ENCODE assay signal across 9 mouse cellular contexts in genomic region chr2:129947847-129948553, GRCm38 (mm10).
DNase-seq lines count a peak whose midpoint lies in the region; ATAC-seq and TF ChIP-seq lines count a peak whose summit lies in the region.
"Had no signal": no experiment of that assay in that cellular context is flagged by ENCODE, and none has a peak within 500 bp of the region (broad histone marks: within the 10 kb centered on the region; RNA-seq: fewer than 3 reads in every experiment).

No protein-coding gene starts in this region.

- TF ChIP-seq POLR2A in limb, embryonic 14.5 days (IDR thresholded peaks at IDR 0.05; ENCODE audit: borderline replicate concordance, extremely low read depth, insufficient read depth, insufficient read length): no peak

- peak overlapping the region; percentile 42 for H3K9ac ChIP-seq in lung, embryonic 14.5 days
- peak overlapping the region; percentile 32; the same call in 1 of the 2 replicates for H3K9ac ChIP-seq in forebrain, embryonic 11.5 days (ENCODE audit: low read length)
- peak overlapping the region; percentile 9; the same call in 1 of the 2 replicates for H3K9ac ChIP-seq in limb, embryonic 14.5 days (ENCODE audit: low read depth, low read length, severe bottlenecking)

- H3K27ac ChIP-seq in lung, embryonic 14.5 days (ENCODE audit: low read depth): peak overlapping the region; percentile 16; the same call in 1 of the 2 replicates
- H3K27ac ChIP-seq in forebrain, embryonic 11.5 days (ENCODE audit: low read depth, low read length): no peak overlapping the region
- H3K27ac ChIP-seq in limb, embryonic 14.5 days (replicated peaks; ENCODE audit: low read depth, low read length): no peak overlapping the region

- H3K4me3 ChIP-seq in lung, embryonic 14.5 days (ENCODE audit: low read depth, low read length): peak overlapping the region; percentile 18
- peak overlapping the region; percentile 16 for H3K4me3 ChIP-seq in forebrain, embryonic 11.5 days (ENCODE audit: low read depth, low read length)
- H3K4me3 ChIP-seq in limb, embryonic 14.5 days (replicated peaks; ENCODE audit: low read length): no peak overlapping the region

- no peaks in the 10 kb centered on the region for H3K9me3 ChIP-seq in lung, embryonic 14.5 days (ENCODE audit: low read depth, low read length)
- no peaks in the 10 kb centered on the region for H3K9me3 ChIP-seq in forebrain, embryonic 11.5 days (ENCODE audit: control insufficient read depth, low read length)
- no peaks in the 10 kb centered on the region for H3K9me3 ChIP-seq in limb, embryonic 14.5 days (ENCODE audit: control insufficient read depth, low read length)

- no peaks in the 10 kb centered on the region for H3K36me3 ChIP-seq in lung, embryonic 14.5 days (ENCODE audit: insufficient read depth)
- no peaks in the 10 kb centered on the region for H3K36me3 ChIP-seq in forebrain, embryonic 11.5 days (ENCODE audit: control insufficient read depth, insufficient read depth, low read length)
- no peaks in the 10 kb centered on the region for H3K36me3 ChIP-seq in limb, embryonic 14.5 days (ENCODE audit: control insufficient read depth, insufficient read depth, low read length)

- ATAC-seq in lung, embryonic 14.5 days (ENCODE audit: insufficient read depth): peak; percentile 70
- ATAC-seq in forebrain, embryonic 11.5 days (replicated peaks; ENCODE audit: low FRiP score): no peak; the same call in 1 of the 2 replicates
- no peak for ATAC-seq in limb, embryonic 14.5 days (ENCODE audit: low FRiP score, low read depth)
- ATAC-seq in erythroblast, adult 5-6 weeks (replicated peaks; ENCODE audit: low FRiP score, poor library complexity, severe bottlenecking): no peak

- peak; percentile 36 for DNase-seq in lung, embryonic 14.5 days
- no peak for DNase-seq in lung, postnatal 4 days
- DNase-seq in forebrain, embryonic 11.5 days (ENCODE audit: low spot score): peak; percentile 59
- DNase-seq in limb, embryonic 14.5 days (ENCODE audit: low spot score): no peak
- DNase-seq in retina, embryonic 14.5 days (ENCODE audit: low spot score): peak; percentile 21
- DNase-seq in frontal cortex, adult 2 months (ENCODE audit: extremely low spot score in 1 of 2, low spot score in 1 of 2): no peak
- no peak for DNase-seq in right cerebral cortex, adult 18-20 months
- DNase-seq: right cerebral cortex, postnatal 25 days had no signal

- TF ChIP-seq CTCF in lung, embryonic 14.5 days (IDR thresholded peaks at IDR 0.05; ENCODE audit: low read depth): no peak

- no peaks in the 10 kb centered on the region for H3K27me3 ChIP-seq in lung, embryonic 14.5 days (ENCODE audit: insufficient read depth, low read length)
- no peaks in the 10 kb centered on the region for H3K27me3 ChIP-seq in forebrain, embryonic 11.5 days (ENCODE audit: control insufficient read depth, insufficient read depth, low read length)
- H3K27me3 ChIP-seq in limb, embryonic 14.5 days (ENCODE audit: control insufficient read depth, insufficient read depth, low read length): no peaks in the 10 kb centered on the region

- no peaks in the 10 kb centered on the region for H3K4me1 ChIP-seq in lung, embryonic 14.5 days (ENCODE audit: insufficient read depth)
- no peaks in the 10 kb centered on the region for H3K4me1 ChIP-seq in forebrain, embryonic 11.5 days (replicated peaks; ENCODE audit: control insufficient read depth, insufficient read depth, low read length)
- no peaks in the 10 kb centered on the region for H3K4me1 ChIP-seq in limb, embryonic 14.5 days (ENCODE audit: control insufficient read depth, insufficient read depth, low read length)

- WGBS in lung, embryonic 14.5 days: 23% methylated on average over 20 of the region's 20 CpGs
- 49% methylated on average over 20 of the region's 20 CpGs for WGBS in forebrain, embryonic 11.5 days
- 33% methylated on average over 20 of the region's 20 CpGs for WGBS in limb, embryonic 14.5 days

- H3K4me2 ChIP-seq in lung, embryonic 14.5 days: peak overlapping the region; percentile 50
- H3K4me2 ChIP-seq in forebrain, embryonic 11.5 days (ENCODE audit: low read depth, low read length, severe bottlenecking): peak overlapping the region; percentile 39
- H3K4me2 ChIP-seq in limb, embryonic 14.5 days (replicated peaks; ENCODE audit: low read depth, low read length, severe bottlenecking): peak overlapping the region; percentile 30

Comparison
In these comparisons a context has a peak if more than half of its experiments do, and no peak if none do; other contexts are left out.
1. DNase-seq: peak in lung, embryonic 14.5 days (single experiment), forebrain, embryonic 11.5 days (single experiment) and retina, embryonic 14.5 days (single experiment); none in lung, postnatal 4 days (0 of 2), limb, embryonic 14.5 days (single experiment), frontal cortex, adult 2 months (0 of 2) and right cerebral cortex, adult 18-20 months (single experiment).
2. Peak in every context shown above with its lines, with median percentiles within 50 percentile points of each other: H3K4me2 ChIP-seq and H3K9ac ChIP-seq.